Mouse (Mus musculus): ENCODE data around the gene Tmem121. TPM values are rescaled to one million over a fixed set of nuclear protein-coding genes. Genes with fewer than 3 reads are reported as not detected.

Tmem121 gene
- polyA plus RNA-seq, 1 experiment from 2014 or later: 0.52 TPM

DNA sequence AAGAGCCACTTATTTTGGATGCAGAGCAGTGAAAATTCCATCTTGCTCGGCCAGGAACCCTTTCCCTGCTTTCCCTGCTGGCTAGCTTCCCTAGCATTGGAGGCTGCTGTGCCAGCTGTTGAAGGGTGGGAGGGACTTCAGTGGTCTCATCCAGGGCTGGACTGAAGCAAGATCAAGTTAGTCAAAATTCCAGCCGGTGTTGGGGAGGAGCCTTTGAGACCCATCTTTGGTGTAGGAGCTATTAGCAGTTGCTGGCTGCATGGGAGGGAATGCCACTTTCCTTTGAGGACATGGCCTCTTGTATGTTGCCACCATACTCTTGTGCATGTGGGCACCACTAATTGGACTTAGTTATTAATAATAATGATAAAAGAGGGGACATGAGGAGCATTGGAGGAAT is 27.5 kb downstream of the Tmem121 start:
- no peaks in the 10 kb centered on the region for H3K9me3 ChIP-seq (replicated peaks)
- H3K27ac ChIP-seq: no peak overlapping the region
- ATAC-seq (ENCODE audit: low read depth) (no peak), DNase-seq (no peak)
- 51% methylated on average over 2 of the region's 2 CpGs for WGBS (ENCODE audit: insufficient replicate concordance)
- H3K4me2 ChIP-seq: no peak overlapping the region
- no peaks in the 10 kb centered on the region for H3K36me3 ChIP-seq
- H3K27me3 ChIP-seq: no peaks in the 10 kb centered on the region
- no peak overlapping the region for H3K4me3 ChIP-seq (replicated peaks)
- no peak overlapping the region for H3K9ac ChIP-seq
- no peaks in the 10 kb centered on the region for H3K4me1 ChIP-seq (replicated peaks)

DNA sequence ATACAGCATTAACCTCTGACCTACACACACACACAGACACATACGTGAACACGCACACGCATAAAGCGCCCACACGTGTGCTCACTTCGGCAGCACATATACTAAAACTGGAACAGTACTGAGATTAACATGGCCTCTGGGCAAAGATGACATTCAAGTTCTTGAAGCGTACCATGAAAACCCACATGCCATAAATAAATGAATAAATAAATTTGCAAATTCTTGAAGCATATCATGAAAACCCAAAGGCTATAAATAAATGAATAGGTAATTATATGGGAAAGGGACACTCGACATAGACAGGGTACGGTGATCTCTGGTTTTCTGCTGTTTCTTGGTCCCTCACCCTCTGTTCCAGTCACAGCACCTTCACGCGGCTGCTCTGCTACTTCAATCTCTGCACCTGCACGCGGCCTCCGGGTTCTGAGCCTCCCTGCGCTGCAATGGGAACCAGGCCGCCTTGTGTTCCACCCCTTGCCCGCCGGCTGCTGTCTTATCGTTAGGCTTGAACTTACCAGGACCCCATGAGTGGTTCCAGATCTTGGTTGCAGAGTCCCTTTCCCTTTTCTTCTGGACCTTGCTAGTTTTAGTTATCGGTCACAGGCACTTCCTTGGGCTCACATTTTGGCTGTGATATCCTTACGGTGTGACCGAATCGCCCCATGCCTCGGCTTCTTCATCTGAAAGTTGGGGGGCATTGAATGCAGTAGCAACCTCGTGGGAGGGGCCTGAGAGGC is 28.5 kb downstream of the Tmem121 start:
- H3K27me3 ChIP-seq: no peaks in the 10 kb centered on the region
- no peaks in the 10 kb centered on the region for H3K36me3 ChIP-seq
- no peak overlapping the region for H3K4me3 ChIP-seq (replicated peaks)
- no peak overlapping the region for H3K4me2 ChIP-seq
- no peaks in the 10 kb centered on the region for H3K9me3 ChIP-seq (replicated peaks)
- DNase-seq (no peak), ATAC-seq (ENCODE audit: low read depth) (no peak)
- 72% methylated on average over 25 of the region's 25 CpGs for WGBS (ENCODE audit: insufficient replicate concordance)
- no peak overlapping the region for H3K9ac ChIP-seq
- H3K27ac ChIP-seq: no peak overlapping the region
- no peaks in the 10 kb centered on the region for H3K4me1 ChIP-seq (replicated peaks)

DNA sequence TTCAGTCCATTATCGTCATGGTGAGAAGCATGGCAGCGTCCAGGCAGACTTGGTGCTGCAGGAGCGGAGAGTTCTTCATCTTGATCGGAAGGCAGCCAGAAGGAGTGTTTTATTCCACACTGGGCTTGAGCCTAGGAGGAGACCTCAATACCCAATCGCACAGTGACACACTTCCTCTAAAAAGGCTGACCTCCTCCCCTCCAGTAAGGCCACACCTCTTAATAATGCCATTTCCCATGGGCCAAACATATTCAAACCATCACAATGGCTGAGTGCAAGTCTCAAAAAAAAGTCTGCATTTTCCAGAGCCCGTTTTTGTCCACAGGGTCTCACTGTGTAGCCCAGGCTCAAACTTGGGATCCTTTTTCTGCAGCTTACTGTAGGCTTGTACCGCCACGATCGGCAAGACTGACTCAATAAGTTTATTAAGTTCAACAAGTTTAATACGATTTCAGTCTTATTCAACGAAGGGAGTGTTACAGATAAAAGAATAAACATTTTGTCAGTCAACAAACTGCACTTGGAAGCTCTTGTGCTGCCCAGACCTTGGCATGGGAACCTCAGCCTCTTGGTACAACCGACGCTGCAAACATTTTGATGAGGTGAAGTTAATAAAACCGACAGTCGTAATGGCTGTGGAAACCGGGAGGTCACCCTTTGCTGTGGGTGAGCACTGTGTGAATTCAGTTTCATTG is 29.4 kb downstream of the Tmem121 start:
- no peaks in the 10 kb centered on the region for H3K4me1 ChIP-seq (replicated peaks)
- ATAC-seq (ENCODE audit: low read depth): no peak
- no peak overlapping the region for H3K27ac ChIP-seq
- H3K9me3 ChIP-seq (replicated peaks): no peaks in the 10 kb centered on the region
- H3K4me2 ChIP-seq: no peak overlapping the region
- DNase-seq: no peak
- no peaks in the 10 kb centered on the region for H3K27me3 ChIP-seq
- no peaks in the 10 kb centered on the region for H3K36me3 ChIP-seq
- no peak overlapping the region for H3K9ac ChIP-seq
- H3K4me3 ChIP-seq (replicated peaks): no peak overlapping the region
- 61% methylated on average over 16 of the region's 16 CpGs for WGBS (ENCODE audit: insufficient replicate concordance)

- Histone ChIP-seq H3K4me2 (no peak overlapping the region), H3K9ac (no peak overlapping the region), H3K36me3 (no peaks in the 10 kb centered on the region), H3K4me1 (replicated peaks) (no peaks in the 10 kb centered on the region), H3K9me3 (replicated peaks) (no peaks in the 10 kb centered on the region), H3K27ac (no peak overlapping the region), H3K27me3 (no peaks in the 10 kb centered on the region), H3K4me3 (replicated peaks) (no peak overlapping the region)
- DNase-seq (peak; percentile 39), ATAC-seq (ENCODE audit: low read depth) (peak; percentile 6; the same call in 1 of the 2 replicates)
- 7% methylated on average over 6 of the region's 6 CpGs for whole genome bisulfite sequencing (ENCODE audit: insufficient replicate concordance)
These were observed 30.1 kb downstream of the Tmem121 start for GRCm38 (mm10) chr12:113215667-113216346.

GRCm38 (mm10) chr12:113217306-113218242 is 31.8 kb downstream of the Tmem121 start:
- WGBS (ENCODE audit: insufficient replicate concordance): 20% methylated on average over 11 of the region's 11 CpGs
- no peaks in the 10 kb centered on the region for H3K36me3 ChIP-seq
- no peak overlapping the region for H3K9ac ChIP-seq
- no peaks in the 10 kb centered on the region for H3K9me3 ChIP-seq (replicated peaks)
- peaks cover 6% of the 10 kb centered on the region for H3K4me1 ChIP-seq (replicated peaks)
- H3K4me3 ChIP-seq (replicated peaks): no peak overlapping the region
- no peak overlapping the region for H3K27ac ChIP-seq
- peak; percentile 27 for ATAC-seq (ENCODE audit: low read depth)
- no peaks in the 10 kb centered on the region for H3K27me3 ChIP-seq
- peak; percentile 52 for DNase-seq
- H3K4me2 ChIP-seq: no peak overlapping the region

GRCm38 (mm10) chr12:113219867-113220266 is 34.1 kb downstream of the Tmem121 start:
- DNase-seq (peak; percentile 48), ATAC-seq (ENCODE audit: low read depth) (peak; percentile 9; the same call in 1 of the 2 replicates)
- 26% methylated on average over 4 of the region's 4 CpGs for WGBS (ENCODE audit: insufficient replicate concordance)
- Histone ChIP-seq H3K4me2 (no peak overlapping the region), H3K4me1 (replicated peaks) (peaks cover 6% of the 10 kb centered on the region), H3K4me3 (replicated peaks) (no peak overlapping the region), H3K9ac (no peak overlapping the region), H3K36me3 (no peaks in the 10 kb centered on the region), H3K27me3 (no peaks in the 10 kb centered on the region), H3K9me3 (replicated peaks) (0 out of 2 replicates have a peak, but pooled peaks cover 2% of the 10 kb centered on the region), H3K27ac (no peak overlapping the region)

DNA sequence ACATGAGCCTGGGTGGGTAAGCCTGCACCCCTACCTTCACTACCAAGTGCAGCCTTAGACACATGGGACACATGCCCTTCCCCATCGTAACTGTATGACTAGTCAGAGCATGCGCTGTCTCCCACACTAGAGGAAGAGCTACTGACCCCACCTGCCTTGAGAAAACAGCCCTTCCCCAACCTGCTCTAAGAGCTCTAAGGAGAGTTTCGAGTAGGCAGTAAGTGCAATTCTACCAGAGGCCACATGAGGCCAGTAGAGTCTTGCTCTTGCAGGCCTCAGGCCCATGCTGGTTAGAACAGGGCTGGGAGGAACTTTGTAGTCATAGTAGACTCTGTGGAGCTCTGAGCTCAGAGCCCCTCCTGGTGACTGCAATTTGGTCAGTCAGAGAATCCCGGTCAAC is 34.7 kb downstream of the Tmem121 start:
- WGBS (ENCODE audit: insufficient replicate concordance): 30% methylated on average over 4 of the region's 4 CpGs
- peak; percentile 38 for DNase-seq
- H3K27me3 ChIP-seq: no peaks in the 10 kb centered on the region

DNA sequence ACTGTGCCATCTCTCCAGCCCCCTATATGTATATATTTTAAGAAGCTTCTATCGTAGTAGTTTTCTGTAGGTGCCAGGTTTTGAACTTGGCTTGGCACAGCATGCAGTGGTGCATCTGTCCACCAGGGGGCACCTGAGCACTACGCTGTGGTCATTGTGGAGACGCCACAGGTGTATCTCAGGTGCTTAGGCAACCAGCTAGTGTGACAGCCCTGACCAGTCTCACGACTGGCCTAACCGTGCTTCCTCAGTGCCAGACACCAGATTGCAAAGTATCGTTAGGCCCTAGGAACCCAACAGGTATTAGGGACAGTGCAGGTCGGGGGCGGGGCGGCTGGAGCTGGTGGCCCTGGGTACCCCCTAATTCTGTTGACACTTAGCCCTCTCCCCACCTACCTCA is 35.6 kb downstream of the Tmem121 start:
- Histone ChIP-seq H3K9me3 (replicated peaks) (0 out of 2 replicates have a peak, but pooled peaks cover 5% of the 10 kb centered on the region), H3K27me3 (no peaks in the 10 kb centered on the region), H3K4me2 (no peak overlapping the region), H3K4me1 (replicated peaks) (peaks cover 6% of the 10 kb centered on the region), H3K27ac (no peak overlapping the region), H3K9ac (no peak overlapping the region), H3K4me3 (replicated peaks) (no peak overlapping the region), H3K36me3 (no peaks in the 10 kb centered on the region)
- DNase-seq (peak; percentile 32), ATAC-seq (ENCODE audit: low read depth) (no peak)
- WGBS (ENCODE audit: insufficient replicate concordance): 65% methylated on average over 9 of the region's 9 CpGs

More for the DNA sequence above, 34.7 kb downstream of the Tmem121 start:
- Histone ChIP-seq H3K4me2 (no peak overlapping the region), H3K36me3 (no peaks in the 10 kb centered on the region), H3K27ac (no peak overlapping the region), H3K9me3 (replicated peaks) (0 out of 2 replicates have a peak, but pooled peaks cover 5% of the 10 kb centered on the region), H3K4me1 (replicated peaks) (peaks cover 6% of the 10 kb centered on the region), H3K4me3 (replicated peaks) (no peak overlapping the region), H3K9ac (no peak overlapping the region)
- peak; percentile 29; the same call in 1 of the 2 replicates for ATAC-seq (ENCODE audit: low read depth)

DNA sequence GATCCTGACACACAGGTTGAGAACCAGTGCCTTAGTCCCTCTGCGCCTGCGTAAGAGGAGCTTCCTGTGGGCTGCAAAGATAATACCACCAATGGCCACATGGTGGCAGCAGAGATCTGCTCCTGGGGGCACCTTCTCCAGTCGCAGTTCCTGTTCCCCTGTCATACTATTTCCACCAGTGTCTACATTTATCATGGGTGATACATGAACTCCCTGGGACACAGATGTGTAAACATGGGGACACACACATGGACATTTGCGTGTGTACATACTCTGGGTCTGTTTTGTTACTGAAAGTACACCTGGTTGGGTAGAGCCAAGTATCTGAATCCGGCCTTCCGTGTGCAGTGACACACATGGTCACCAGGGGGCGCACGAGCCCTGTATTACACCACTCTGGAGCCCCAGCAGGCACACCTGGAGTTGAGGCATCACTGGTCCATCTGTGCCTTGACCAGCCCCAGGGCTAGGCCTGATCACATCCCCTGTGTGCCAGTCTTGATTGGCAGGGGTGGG is 36.4 kb downstream of the Tmem121 start:
- peak; percentile 54 for ATAC-seq (ENCODE audit: low read depth)

GRCm38 (mm10) chr12:113222748-113223147 is 37.0 kb downstream of the Tmem121 start:
- WGBS (ENCODE audit: insufficient replicate concordance): 26% methylated on average over 6 of the region's 6 CpGs
- Histone ChIP-seq H3K36me3 (no peaks in the 10 kb centered on the region), H3K9ac (no peak overlapping the region), H3K27ac (no peak overlapping the region), H3K4me3 (replicated peaks) (no peak overlapping the region), H3K9me3 (replicated peaks) (0 out of 2 replicates have a peak, but pooled peaks cover 5% of the 10 kb centered on the region), H3K4me1 (replicated peaks) (peaks cover 6% of the 10 kb centered on the region), H3K4me2 (no peak overlapping the region), H3K27me3 (no peaks in the 10 kb centered on the region)
- no peak for DNase-seq
- peak; percentile 24; the same call in 1 of the 2 replicates for ATAC-seq (ENCODE audit: low read depth)

More for the DNA sequence above, 36.4 kb downstream of the Tmem121 start:
- Histone ChIP-seq H3K9ac (no peak overlapping the region), H3K27ac (no peak overlapping the region), H3K9me3 (replicated peaks) (0 out of 2 replicates have a peak, but pooled peaks cover 5% of the 10 kb centered on the region), H3K4me3 (replicated peaks) (no peak overlapping the region), H3K4me1 (replicated peaks) (peaks cover 6% of the 10 kb centered on the region), H3K4me2 (0 out of 2 replicates have a peak overlapping the region, but pooled peaks have one; percentile 21), H3K36me3 (no peaks in the 10 kb centered on the region), H3K27me3 (no peaks in the 10 kb centered on the region)
- WGBS (ENCODE audit: insufficient replicate concordance): 5% methylated on average over 8 of the region's 8 CpGs
- DNase-seq: peak; percentile 77
